Mouse (Mus musculus): ENCODE measurements around the gene Fras1. TPM values are rescaled to one million over a fixed set of nuclear protein-coding genes. Genes with fewer than 3 reads are reported as not detected.

Gene Fras1
- total and polyA plus RNA-seq, 3 experiments: 2.1 to 5.8 (median 5.4) TPM

DNA sequence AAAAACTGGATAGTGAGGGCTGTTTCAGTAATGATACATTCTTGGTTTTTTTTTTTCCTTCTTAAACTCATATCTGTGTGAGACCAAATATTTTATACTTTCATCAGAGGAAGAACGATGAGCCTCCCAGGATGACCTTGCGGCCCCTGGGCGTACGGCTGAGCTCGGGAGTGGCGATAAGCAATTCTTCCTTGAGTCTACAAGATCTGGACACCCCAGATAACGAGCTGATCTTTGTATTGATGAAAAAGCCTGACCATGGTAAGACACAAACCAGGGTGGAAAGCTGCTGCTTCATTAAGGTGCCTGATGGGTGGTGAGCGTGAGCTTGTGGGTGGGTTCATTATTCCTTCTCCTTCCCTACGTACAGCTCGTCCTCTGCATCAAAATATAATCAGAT is 334.8 kb downstream of the Fras1 start:
- H3K4me3 ChIP-seq (replicated peaks in 1 of 3; ENCODE audit: low read depth in 2 of 3, low read length in 2 of 3, poor library complexity in 1 of 3): no peak overlapping the region
- H3K9me3 ChIP-seq (replicated peaks; ENCODE audit: low read length): no peaks in the 10 kb centered on the region
- DNase-seq (ENCODE audit: extremely low read depth): no peak
- H3K36me3 ChIP-seq (replicated peaks in 1 of 2; ENCODE audit: control insufficient read depth in 1 of 2, insufficient read depth in 1 of 2, low read length in 1 of 2): peaks cover 0 to 17% of the 10 kb centered on the region in 2 experiments
- H3K27ac ChIP-seq (ENCODE audit: insufficient read depth, low read depth): no peak overlapping the region
- H3K9ac ChIP-seq (ENCODE audit: insufficient read depth, low read depth): no peak overlapping the region
- H3K79me2 ChIP-seq (replicated peaks; ENCODE audit: control insufficient read depth, extremely low read depth, insufficient read depth, poor library complexity, severe bottlenecking): no peaks in the 10 kb centered on the region
- no peaks in the 10 kb centered on the region for H3K4me1 ChIP-seq (ENCODE audit: control insufficient read depth in 1 of 2, insufficient read depth in 2 of 2)
- dilution Hi-C loops (cut with MboI; ENCODE audit: extremely low pct_ligation_motif_present, extremely low pct_unique_long_range_greater_than_20kb, low sequenced_read_pairs) (no loop called here), in situ Hi-C loops (cut with MboI; ENCODE audit: low pct_ligation_motif_present, low pct_unique_long_range_greater_than_20kb, low sequenced_read_pairs) (no loop called here)
- H3K27me3 ChIP-seq (replicated peaks): no peaks in the 10 kb centered on the region
- H3K4me2 ChIP-seq (ENCODE audit: insufficient read depth, low read depth, poor library complexity, severe bottlenecking): no peak overlapping the region
- TF ChIP-seq RCOR1 (conservative IDR thresholded peaks at IDR 0.05; ENCODE audit: low read depth, low read length): no peak
- no peak for TF ChIP-seq MAFK (IDR thresholded peaks at IDR 0.05; ENCODE audit: insufficient replicate concordance, low read length)
- no peak for TF ChIP-seq SMC3 (IDR thresholded peaks at IDR 0.05; ENCODE audit: low read depth, low read length)
- TF ChIP-seq CTCF (conservative IDR thresholded peaks at IDR 0.05 in 1 of 2, IDR thresholded peaks at IDR 0.05 in 1 of 2; ENCODE audit: low read depth in 2 of 2, low read length in 2 of 2): no peak
- TF ChIP-seq USF1 (IDR thresholded peaks at IDR 0.05; ENCODE audit: low read depth, low read length): no peak
- TF ChIP-seq TBP (conservative IDR thresholded peaks at IDR 0.05; ENCODE audit: low read depth, low read length): no peak
- TF ChIP-seq UBTF (IDR thresholded peaks at IDR 0.05; ENCODE audit: low read depth, low read length): no peak
- no peak for TF ChIP-seq MAZ (IDR thresholded peaks at IDR 0.05; ENCODE audit: low read depth, low read length)
- TF ChIP-seq JUN (IDR thresholded peaks at IDR 0.05; ENCODE audit: insufficient read depth, low read depth, low read length): no peak
- TF ChIP-seq ETS1 (conservative IDR thresholded peaks at IDR 0.05; ENCODE audit: low read depth, low read length): no peak
- no peak for TF ChIP-seq SIN3A (IDR thresholded peaks at IDR 0.05; ENCODE audit: low read length)
- TF ChIP-seq ELF1 (IDR thresholded peaks at IDR 0.05; ENCODE audit: low read depth, low read length): no peak
- no peak for TF ChIP-seq HCFC1 (IDR thresholded peaks at IDR 0.05; ENCODE audit: low read depth, low read length)
- TF ChIP-seq NELFE (IDR thresholded peaks at IDR 0.05; ENCODE audit: low read depth, low read length): no peak

DNA sequence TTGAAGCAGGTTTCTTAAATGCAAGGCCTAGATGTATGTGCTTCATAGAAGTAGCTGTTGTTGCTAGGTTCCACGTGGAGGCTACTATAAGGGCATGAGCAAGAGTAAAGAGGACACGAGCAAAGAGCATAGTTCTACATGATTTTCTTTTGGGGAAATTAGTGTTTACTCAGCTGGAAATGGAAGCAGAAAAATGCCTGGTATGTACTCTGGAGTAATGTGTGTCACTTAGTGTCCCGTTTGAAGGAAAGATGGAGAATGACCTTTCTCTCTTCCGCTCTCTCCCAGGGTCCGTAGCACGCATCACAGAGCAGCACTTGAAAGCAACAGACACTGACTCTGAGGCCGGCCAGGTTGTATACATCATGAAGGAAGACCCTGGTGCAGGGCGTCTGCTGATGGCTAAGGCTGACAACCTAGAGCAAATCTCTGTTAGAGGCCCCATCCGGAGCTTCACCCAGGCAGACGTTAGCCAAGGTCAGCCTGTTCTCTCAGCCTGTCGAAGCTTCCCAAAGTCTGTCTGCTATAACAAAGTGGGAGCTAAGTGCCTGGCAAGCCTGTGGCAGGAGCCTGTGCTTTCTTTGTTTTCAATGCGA is 338.4 kb downstream of the Fras1 start:
- H3K9me3 ChIP-seq (replicated peaks; ENCODE audit: low read length): no peaks in the 10 kb centered on the region
- no peak overlapping the region for H3K27ac ChIP-seq (ENCODE audit: insufficient read depth, low read depth)
- TF ChIP-seq ZKSCAN1 (IDR thresholded peaks at IDR 0.05; ENCODE audit: borderline replicate concordance, low read depth, low read length) (no peak), RAD21 (IDR thresholded peaks at IDR 0.05; ENCODE audit: low read depth, low read length) (no peak), USF1 (IDR thresholded peaks at IDR 0.05; ENCODE audit: low read depth, low read length) (no peak), TCF12 (IDR thresholded peaks at IDR 0.05; ENCODE audit: low read depth, low read length) (no peak), CHD2 (IDR thresholded peaks at IDR 0.05; ENCODE audit: low read length) (no peak), MXI1 (IDR thresholded peaks at IDR 0.05; ENCODE audit: low read depth, low read length) (no peak)
- dilution Hi-C loops (cut with MboI; ENCODE audit: extremely low pct_ligation_motif_present, extremely low pct_unique_long_range_greater_than_20kb, low sequenced_read_pairs): no loop called here
- peaks cover 3 to 30% of the 10 kb centered on the region in 2 experiments for H3K36me3 ChIP-seq (replicated peaks in 1 of 2; ENCODE audit: control insufficient read depth in 1 of 2, insufficient read depth in 1 of 2, low read length in 1 of 2)
- in situ Hi-C loops (cut with MboI; ENCODE audit: low pct_ligation_motif_present, low pct_unique_long_range_greater_than_20kb, low sequenced_read_pairs): no loop called here
- H3K4me3 ChIP-seq (replicated peaks in 1 of 3; ENCODE audit: low read depth in 2 of 3, low read length in 2 of 3, poor library complexity in 1 of 3): no peak overlapping the region
- H3K79me2 ChIP-seq (replicated peaks; ENCODE audit: control insufficient read depth, extremely low read depth, insufficient read depth, poor library complexity, severe bottlenecking): no peaks in the 10 kb centered on the region
- H3K4me1 ChIP-seq (ENCODE audit: control insufficient read depth in 1 of 2, insufficient read depth in 2 of 2): no peaks in the 10 kb centered on the region; a peak in 1 of 4 replicates
- no peak for DNase-seq (ENCODE audit: extremely low read depth)
- no peak overlapping the region for H3K4me2 ChIP-seq (ENCODE audit: insufficient read depth, low read depth, poor library complexity, severe bottlenecking)
- no peak overlapping the region for H3K9ac ChIP-seq (ENCODE audit: insufficient read depth, low read depth)
- no peaks in the 10 kb centered on the region for H3K27me3 ChIP-seq (replicated peaks)
